Mouse (Mus musculus) B cell, adult 2 months (primary cell): ENCODE data around the gene Sh2d7.

Experiments
- DNase-seq, 2 experiments: peaks; one replicate each; pipeline ENCODE4 v3.0.0; 2022

Sh2d7 gene

GRCm38 (mm10) chr9:54538684-54539083 lies at the start of gene Sh2d7:
Sh2d7 (plus strand) TSS chr9:54538984.
- no peak for DNase-seq

GRCm38 (mm10) chr9:54489599-54489998 lies 49.2 kb upstream of the Sh2d7 start:
- DNase-seq, result no peak

- no peak for DNase-seq
Observed at GRCm38 (mm10) chr9:54490431-54490830, 48.4 kb upstream of the Sh2d7 start.

GRCm38 (mm10) chr9:54499291-54499690 lies 39.5 kb upstream of the Sh2d7 start:
- no peak for DNase-seq

- DNase-seq, result no peak
Observed at GRCm38 (mm10) chr9:54499791-54500190, 39.0 kb upstream of the Sh2d7 start.

- peak; percentile 8 to 12 for DNase-seq
Observed at GRCm38 (mm10) chr9:54500832-54501452, 37.8 kb upstream of the Sh2d7 start.

GRCm38 (mm10) chr9:54501453-54502110 lies 37.2 kb upstream of the Sh2d7 start, which contains the start of gene Dmxl2:
Dmxl2 (minus strand) TSS chr9:54501626.
- peak; percentile 27 to 48 for DNase-seq

- no peak for DNase-seq
Observed at GRCm38 (mm10) chr9:54502111-54502495, 36.7 kb upstream of the Sh2d7 start.

GRCm38 (mm10) chr9:54502873-54503272 lies 35.9 kb upstream of the Sh2d7 start:
- no peak for DNase-seq

GRCm38 (mm10) chr9:54515991-54516390 lies 22.8 kb upstream of the Sh2d7 start:
- no peak for DNase-seq

- DNase-seq, result no peak
Observed at GRCm38 (mm10) chr9:54518921-54519320, 19.9 kb upstream of the Sh2d7 start.

- DNase-seq, result no peak
Observed at GRCm38 (mm10) chr9:54520286-54520685, 18.5 kb upstream of the Sh2d7 start.

- no peak for DNase-seq
Observed at GRCm38 (mm10) chr9:54527694-54528093, 11.1 kb upstream of the Sh2d7 start.

- no peak for DNase-seq
Observed at GRCm38 (mm10) chr9:54529950-54530349, 8.8 kb upstream of the Sh2d7 start.

GRCm38 (mm10) chr9:54530836-54531235 lies 7.9 kb upstream of the Sh2d7 start:
- DNase-seq, result no peak

GRCm38 (mm10) chr9:54531421-54531820 lies 7.4 kb upstream of the Sh2d7 start:
- no peak for DNase-seq

GRCm38 (mm10) chr9:54532926-54533325 lies 5.9 kb upstream of the Sh2d7 start:
- no peak for DNase-seq

- DNase-seq, result no peak
Observed at GRCm38 (mm10) chr9:54533975-54534374, 4.8 kb upstream of the Sh2d7 start.

- no peak for DNase-seq
Observed at GRCm38 (mm10) chr9:54536236-54536635, 2.5 kb upstream of the Sh2d7 start.

GRCm38 (mm10) chr9:54537030-54537429 lies 1.8 kb upstream of the Sh2d7 start:
- DNase-seq, result no peak

GRCm38 (mm10) chr9:54537480-54537879 lies 1.3 kb upstream of the Sh2d7 start:
- no peak for DNase-seq

GRCm38 (mm10) chr9:54538244-54538643 lies 540 bp upstream of the Sh2d7 start:
- no peak for DNase-seq

GRCm38 (mm10) chr9:54540801-54541200 lies 2.0 kb downstream of the Sh2d7 start:
- DNase-seq, result no peak

GRCm38 (mm10) chr9:54544212-54544953 lies 5.6 kb downstream of the Sh2d7 start:
- DNase-seq, result no peak
